Mouse (Mus musculus) common myeloid progenitor, adult 5-6 weeks (primary cell): Measurements from ENCODE around the gene Gm48551. TPM values are rescaled to one million over a fixed set of nuclear protein-coding genes. Genes with fewer than 3 reads are reported as not detected.

Source experiments
- ATAC-seq: replicated peaks from 2 replicates; pipeline ENCODE4 v1.8.0; 2016; ENCODE audit warnings: low read depth, mild to moderate bottlenecking, moderate TSS enrichment, inconsistent platforms; ENCODE audit not compliant: poor library complexity, severe bottlenecking
- total RNA-seq: library from RNA; stranded (forward); fragments of 200-1000, 187-1606 nt; gene quantifications from 2 replicates; pipeline ENCODE4 v1.2.3, GENCODE M21; 2017

Gm48551 gene
- 0.19 and 2.4 TPM in 2 replicates for total RNA-seq

DNA sequence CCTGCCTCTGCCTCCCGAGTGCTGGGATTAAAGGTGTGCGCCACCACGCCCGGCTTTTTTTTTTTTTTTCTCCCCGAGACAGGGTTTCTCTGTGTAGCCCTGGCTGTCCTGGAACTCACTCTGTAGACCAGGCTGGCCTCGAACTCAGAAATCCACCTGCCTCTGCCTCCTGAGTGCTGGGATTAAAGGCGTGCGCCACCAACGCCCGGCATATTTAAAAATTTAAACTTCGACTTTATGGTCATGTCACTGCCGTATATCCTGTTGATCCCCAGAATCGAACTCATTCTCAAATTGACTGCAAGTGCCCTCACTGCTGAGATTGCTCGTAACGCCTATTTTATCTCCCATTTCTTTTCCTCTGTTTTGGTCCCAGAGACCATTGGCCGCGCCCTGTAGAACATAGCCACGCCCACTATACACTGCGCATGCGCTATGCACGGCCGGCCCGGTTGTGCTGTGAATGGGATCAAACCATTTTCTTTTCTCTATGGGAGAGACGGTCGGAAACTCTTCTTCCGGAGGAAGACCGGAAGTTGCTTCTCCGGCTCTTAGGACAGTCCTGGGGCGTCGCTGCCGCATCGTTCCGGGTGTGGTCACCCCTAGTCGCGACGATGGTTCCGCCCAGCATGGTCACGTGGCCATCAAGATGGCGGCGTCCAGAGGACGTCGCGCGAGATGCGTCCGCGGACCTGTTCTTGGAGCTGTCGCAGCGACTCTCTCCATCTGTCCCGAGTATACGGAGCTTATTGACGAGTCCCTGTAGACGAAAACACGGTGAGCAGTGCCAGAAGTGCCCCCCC is at the start of gene Gm48551, which contains the start of gene Dohh:
Gm48551 (plus strand) TSS at position 665 of the 803 bp plus-strand sequence.
Dohh (plus strand) TSS at position 627 of the 803 bp plus-strand sequence.
- peak; percentile 77 for ATAC-seq

DNA sequence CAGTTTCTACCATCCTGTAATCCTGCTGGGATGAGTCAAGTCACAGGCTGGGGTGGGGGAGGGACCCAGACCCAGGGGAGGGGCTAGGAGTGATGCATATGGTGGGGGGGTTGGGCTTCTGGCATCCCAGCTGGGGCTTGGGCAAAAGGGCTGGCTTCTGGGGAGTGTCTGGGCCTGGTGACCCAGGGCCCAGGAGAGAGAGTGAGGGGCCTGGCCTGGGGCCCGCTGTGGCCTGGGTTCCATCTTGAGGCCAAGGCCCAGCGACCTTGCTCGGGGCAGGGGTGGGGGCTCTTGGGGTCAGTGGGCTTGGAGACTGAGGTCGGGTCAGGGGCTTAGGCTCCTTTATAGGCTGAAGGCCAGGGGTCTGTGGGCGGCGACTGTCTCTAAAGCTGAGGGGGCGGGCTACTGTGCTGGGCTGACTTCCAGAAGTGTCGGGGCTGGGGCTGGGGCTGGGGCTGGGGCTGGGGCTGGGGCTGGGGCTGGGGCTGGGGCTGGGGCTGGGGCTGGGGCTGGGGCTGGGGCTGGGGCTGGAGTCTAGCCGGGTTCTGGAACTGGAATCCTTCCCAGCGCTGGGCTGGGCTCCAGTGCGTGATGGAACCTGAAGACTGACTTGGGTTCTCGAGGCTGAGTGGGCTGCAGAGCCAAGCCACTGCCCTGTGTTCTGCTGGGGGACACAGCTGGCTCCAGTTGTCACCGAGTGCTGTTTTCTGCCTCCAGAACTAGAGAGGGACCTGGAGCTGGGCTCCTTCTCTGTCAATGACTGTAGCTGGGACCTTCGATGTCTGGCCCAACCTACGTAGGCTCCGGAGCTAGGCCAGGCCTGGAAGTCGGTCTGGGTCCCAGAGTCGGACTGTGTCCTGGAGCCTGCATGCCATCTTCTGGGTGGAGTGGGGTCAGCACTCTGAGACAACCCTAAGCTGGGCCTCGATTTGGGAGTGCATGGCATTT is 48.6 kb upstream of the Gm48551 start:
- no peak for ATAC-seq

DNA sequence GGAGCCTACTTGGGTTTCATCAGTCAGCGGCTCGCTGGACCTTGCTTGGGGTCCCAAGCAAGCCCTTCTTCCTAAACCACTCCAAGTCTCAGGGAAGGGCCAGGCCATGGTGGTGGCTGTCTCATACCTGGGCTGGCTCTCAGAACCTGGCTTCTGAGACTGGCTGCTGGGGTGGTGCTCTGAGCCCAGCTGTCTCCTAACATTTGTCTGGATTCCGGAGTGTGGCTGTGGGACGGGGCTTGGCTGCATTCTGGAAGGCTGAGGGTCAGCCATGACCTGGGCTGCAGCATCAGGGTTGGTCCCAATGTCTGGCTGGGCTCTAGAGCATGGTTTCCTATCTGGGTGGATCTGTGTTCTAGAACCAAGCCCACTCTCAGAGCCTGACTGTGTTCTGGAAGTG is 47.7 kb upstream of the Gm48551 start:
- no peak for ATAC-seq

DNA sequence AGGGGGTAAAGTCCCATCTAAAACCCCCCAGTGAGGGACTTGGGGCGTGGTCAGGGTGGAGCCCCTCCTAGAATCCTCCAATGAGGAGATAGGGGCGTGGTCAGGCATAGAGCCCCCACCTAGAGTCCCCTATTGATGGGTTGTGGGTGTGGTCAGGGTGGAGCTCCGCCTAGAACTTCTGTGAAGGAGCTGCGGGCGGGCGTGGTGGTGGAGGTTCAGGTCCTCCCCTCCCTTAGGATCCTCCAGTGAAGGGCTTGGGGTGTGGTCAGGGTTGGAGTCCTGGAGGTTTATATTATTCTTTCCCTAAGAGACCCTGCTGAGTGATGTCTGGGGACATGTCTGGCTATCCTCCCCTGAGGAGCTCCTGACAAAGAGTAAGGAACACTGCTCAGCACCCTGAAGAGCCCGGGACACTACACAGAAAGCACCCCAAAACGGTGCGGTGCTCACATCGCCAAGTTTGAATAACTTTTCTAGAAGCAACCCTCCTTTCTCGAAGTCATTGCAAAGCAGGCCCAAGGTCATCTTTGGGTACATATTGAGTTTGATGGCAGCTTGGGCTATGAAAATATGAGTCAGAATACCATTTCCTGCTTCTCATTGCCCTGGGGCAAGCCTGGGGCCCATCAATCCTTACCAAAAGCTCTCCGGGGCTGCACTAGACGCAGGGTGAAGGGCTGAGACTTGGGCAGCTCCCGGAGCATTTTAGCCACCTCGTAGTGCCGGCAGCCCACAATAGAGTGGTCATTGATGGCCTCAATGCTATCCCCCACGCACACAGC is 43.5 kb upstream of the Gm48551 start:
- no peak for ATAC-seq

DNA sequence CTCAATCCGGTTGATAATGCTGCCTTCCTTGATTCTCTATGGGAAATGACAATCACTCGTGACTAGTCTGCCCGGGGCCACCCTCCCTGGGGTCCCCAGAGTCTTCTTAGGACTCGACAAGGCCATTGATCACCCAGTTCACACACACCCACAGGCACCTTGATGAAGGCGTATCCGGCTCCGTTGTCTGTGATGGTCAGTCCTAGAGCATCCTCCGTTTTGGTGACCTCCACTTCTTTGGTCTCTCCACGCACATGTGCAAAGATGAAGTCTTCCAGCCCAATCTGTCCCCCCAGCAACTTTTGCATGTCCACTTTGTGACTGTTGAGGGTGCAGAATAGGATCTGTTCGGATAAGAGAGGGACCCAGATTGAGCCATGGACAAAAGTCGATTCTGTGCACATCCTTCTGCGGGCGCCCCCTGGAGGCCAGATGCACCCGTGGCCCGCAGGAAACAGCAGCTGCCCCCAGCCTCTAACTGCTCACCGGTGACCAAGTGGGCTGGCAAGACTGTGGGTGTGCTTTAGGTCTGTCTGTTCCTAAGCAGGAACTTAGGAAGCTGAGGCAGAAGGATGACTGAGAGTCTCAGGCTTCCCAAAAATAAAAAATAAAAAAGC is 42.8 kb upstream of the Gm48551 start:
- ATAC-seq = peak; percentile 53

DNA sequence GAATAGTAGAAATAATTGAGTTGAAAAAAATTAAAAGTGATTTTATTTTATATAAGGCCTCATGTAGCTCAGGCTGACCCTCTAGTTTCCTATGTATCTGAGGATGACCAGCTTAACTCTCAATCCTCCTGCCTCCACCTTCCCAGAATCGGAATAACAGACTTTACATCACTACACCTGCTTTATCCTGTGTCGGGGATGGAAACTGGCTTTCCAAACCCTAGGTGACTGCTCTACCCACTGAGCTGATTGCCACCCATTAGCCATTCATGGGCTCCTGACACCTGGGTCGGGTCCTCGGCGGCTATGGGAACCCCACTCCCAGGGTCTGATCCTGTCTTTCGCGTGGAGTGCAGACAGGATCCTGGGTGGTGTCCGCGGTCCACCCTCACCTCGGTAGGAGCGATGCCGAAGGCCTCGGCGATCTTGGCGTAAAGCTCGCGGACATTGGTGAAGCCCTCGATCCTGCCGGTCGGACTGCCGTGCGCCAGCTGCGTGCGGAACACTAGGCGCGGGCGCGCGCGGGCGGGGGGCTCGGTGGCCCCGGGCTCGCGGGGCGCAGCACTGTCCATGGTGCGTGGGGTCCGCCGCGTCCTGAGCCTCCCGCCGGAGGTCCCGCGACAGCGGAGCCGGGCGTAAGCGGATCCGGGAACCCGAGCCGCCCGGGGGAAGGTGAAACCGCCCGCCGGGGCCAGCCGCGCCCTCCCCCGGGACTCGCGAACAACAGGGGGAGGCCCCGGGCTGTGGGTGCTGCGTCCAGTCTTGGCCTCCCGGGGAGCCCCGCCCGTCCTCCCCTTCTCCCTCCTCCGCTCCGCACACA is 41.4 kb upstream of the Gm48551 start, which contains the start of gene Gipc3:
Gipc3 (minus strand) TSS at position 581 of the 820 bp plus-strand sequence.
- ATAC-seq = no peak

DNA sequence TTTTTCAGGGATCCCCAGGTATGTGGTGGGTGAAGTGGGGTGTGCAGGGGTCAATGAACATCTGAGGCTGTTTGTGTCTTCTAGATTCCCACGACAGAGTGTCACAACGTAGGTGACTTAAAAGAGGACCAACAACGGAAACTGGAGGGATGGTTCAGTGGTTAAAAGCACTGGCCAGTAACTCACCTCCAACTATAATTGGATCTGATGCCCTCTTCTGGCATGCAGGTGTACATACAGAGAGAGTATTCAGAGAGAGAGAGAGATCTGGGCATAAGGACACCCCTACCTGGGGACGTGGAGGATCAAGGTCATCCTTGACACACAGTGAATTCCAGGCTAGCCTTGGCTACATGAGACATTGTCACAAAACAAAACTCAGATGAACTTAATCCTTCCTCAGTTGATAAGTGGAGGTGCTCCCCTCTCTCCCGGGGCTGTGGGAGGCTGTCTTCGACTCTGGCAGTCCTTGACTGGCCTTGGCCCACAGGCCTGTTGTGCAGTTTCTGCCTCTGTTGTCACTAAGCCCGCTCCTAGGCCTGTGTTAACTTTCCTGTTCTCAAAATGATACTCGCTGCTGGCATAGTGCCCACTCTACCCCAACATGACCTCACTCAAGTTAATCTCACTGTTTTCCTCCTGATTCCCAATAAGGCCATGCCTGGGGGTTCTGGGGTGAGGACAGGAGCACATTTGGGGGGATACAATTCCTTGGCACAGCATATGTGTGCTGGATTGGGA is 39.7 kb upstream of the Gm48551 start:
- ATAC-seq = no peak

DNA sequence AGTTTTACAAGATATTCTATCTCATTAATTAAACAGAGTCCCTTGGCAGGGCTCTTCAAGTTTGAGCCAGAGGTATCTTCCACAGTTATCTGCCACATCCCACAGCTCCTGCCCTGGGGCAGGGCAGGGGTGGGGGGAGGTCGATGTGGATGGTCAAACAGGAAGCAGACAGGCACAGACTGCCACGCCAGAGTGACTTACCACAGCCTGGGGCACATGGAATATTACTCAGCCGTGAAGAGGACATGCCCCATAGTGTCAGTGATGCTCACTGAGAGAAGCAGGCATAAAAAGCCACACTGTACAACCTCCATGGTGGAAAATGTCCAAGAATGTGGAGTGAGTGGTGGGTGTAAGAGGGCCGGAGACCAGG is 39.1 kb upstream of the Gm48551 start:
- no peak for ATAC-seq

DNA sequence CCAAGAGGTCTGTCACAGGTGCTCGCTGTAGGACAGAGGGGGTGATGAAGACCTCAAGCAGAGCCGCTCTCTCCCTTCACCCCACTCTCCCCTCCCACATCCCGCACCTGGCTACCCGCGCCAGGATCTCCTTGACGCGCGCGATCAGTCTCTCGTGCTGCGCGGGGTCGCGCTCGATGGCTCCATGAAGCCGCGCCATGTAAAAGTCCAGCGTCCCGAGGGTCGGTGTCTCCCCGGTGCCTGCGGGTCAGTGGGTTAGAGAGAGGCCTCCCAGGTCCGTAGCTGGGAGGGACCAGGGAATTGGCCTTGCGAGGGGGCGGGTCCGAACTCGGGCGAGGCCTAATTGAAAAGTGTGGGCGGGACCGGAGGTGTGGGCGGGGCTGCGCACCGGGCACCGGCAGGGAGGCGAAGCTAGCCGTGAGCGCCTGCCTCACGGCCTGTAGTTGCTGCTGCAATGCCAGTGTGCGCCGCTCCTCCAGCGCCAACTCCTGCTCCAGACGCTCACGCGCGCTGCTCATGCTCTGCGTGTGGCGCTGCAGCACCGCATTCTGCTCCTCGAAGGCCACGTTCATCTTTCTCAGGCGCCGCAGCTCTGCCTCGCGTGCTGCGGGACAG is 37.7 kb upstream of the Gm48551 start:
- ATAC-seq = peak; percentile 62

DNA sequence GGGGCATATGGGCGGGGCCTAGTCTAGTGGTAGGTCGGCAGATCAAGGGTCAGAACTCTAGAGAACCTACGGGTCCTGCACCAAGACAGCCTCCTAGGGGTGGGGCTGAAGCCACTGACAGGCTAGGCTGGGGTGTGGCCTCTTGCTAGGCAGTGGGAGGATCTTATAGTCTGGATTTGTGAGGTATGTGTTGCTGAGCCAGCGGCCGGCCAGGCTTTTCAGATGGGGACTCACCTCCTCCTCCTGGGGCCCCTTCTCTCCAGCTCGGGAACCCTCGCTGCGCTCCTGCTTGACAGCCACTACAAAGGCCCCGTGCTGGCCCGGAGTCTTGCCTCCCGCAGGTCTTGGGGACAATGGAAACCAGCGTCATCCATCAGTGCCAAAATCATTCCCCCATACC is 35.1 kb upstream of the Gm48551 start:
- ATAC-seq = peak; percentile 26

DNA sequence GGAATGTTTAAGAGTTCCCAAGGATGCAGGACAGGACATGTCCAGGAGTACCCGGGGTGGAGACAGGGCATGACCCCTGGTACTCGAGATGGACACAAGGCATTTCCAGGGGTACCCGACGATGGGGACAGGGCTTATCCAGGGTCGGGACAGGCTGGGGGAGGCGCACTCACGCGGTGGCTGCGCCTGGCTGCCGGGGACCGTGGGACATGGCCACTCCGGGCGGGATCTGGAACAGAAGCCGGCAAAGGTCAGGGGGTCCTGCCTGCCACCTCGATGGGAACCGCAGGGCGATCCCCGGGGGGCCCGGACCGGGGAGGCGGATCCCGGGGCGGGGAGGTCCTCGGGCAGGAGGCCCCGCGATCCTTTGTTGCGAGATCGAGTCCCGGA is 34.3 kb upstream of the Gm48551 start:
- ATAC-seq = no peak

DNA sequence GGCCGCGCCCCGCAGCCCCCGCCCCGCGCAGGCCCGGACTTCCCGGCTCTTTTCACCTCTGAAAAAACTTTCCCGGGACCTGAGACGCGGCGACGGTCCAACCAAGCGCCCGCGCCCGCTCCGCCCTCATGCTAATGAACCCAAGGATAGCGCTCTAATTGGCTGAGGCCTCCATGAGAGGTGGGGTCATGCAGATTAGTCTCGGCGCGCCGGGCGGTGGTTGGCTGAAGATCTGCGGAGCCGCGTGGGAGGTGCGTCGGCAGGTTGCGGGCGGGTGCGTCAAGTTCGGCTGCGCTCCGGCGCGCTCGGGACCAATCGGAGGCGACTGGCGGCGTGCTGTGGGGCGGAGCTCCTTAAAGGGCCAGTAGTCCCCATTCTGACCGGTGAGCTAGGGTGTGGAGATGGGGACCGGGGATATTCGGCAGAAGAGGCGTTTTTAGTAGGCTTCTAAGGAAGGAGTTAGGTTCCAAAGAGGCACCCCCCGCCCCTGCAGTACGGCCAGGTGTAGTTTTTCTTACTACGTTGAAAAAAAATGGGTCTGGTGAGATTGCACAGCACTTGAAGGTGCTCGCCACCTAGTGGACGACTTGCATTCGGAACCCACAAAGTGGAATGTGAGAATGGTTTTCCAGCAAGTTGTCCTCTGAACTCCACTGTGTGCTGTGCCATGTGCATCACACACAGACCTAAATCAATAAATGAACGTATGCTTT is 33.8 kb upstream of the Gm48551 start, which contains the start of gene Hmg20b:
Hmg20b (minus strand) TSS at position 130 of the 713 bp plus-strand sequence.
- peak; percentile 86 for ATAC-seq

DNA sequence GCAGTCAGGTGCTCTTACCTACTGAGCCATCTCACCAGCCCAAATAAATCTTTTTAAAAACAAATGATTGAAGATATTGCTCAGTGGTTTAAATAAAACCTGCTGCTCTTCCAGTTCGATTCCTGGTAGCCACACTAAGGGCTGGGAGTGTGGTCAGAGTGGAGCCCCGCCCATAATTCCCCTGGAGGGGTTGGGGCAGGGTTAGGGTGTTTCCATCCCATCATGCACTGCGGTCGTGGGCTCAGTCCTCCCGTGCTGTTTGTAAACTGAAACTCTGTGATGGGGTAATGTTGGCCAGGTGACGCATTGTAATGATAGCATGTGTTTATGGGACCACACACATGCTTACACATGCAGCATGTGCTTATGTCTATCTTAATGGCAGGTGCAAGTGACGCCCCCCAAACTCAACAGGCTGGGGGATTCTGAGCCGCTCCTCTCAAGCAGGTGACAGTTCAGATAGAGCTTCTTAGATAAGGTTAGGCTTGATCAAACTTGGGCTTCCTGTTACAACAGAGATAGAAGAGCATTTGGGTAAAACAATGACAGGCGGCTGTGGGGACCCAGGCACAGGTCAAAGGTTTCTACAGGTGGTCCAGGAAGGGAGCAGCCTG is 32.5 kb upstream of the Gm48551 start:
- 0 out of 2 replicates have a peak, but pooled peaks have one; percentile 8 for ATAC-seq

DNA sequence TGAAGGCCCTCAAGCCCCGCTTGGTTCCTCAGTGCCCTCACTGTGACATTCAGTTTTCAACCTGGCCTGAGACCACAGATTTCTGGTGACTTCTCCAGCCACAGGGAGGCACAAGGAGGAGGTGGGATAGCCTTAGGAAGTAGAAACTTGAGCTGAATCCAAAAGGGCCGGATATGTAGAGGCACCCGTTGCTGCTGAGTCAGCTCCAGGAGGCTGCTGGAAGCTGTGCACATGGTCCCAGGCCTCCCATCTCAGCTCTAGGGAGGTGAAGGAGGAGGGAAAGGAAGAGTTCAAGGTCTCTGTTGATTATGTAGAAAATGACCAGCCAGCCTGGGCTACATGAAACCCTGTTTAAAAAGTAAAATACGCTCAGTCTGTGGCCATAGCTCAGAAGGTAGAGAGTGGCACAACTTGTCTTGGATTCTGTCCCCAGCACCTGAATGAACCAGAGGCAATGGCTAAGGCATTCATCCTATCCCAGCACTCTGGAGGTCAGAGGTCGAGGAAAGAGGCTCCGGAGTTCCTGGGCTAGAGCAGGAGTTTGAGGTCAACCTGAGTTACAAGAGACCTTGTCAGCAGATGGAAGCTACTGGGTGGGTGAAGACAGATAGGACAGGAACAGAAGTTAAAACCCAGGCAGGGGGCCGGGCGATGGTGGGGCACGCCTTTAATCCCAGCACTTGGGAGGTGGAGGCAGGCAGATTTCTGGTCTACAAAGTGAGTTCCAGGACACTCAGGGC is 29.4 kb upstream of the Gm48551 start:
- ATAC-seq = no peak

DNA sequence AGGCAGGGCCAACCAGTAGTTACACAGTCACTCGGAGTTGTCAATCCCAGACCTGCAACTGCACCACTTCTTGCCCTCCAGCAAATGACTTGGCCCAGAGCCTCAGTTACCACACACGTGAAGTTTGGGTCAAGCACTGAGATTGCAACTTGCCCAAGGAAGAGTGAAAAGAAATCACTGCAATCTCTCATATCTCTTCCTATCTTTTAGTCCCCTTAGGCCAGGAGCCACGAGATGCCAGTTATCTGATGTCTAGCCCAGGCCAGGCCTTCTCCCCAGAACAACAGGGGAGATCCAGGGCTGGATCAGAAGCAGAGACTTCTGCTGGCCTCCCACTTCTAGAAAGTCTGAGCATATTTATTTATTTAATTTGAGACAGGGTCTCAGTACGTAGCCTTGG is 28.7 kb upstream of the Gm48551 start:
- no peak for ATAC-seq
